Mouse (Mus musculus) kidney, postnatal 10 days (tissue): Measurements from ENCODE around the gene Sh3bp2.

ENCODE experiments used
- DNase-seq: peaks from one replicate; pipeline ENCODE4 v3.0.0; 2021; ENCODE audit warnings: mixed read lengths

Sh3bp2 gene

DNA sequence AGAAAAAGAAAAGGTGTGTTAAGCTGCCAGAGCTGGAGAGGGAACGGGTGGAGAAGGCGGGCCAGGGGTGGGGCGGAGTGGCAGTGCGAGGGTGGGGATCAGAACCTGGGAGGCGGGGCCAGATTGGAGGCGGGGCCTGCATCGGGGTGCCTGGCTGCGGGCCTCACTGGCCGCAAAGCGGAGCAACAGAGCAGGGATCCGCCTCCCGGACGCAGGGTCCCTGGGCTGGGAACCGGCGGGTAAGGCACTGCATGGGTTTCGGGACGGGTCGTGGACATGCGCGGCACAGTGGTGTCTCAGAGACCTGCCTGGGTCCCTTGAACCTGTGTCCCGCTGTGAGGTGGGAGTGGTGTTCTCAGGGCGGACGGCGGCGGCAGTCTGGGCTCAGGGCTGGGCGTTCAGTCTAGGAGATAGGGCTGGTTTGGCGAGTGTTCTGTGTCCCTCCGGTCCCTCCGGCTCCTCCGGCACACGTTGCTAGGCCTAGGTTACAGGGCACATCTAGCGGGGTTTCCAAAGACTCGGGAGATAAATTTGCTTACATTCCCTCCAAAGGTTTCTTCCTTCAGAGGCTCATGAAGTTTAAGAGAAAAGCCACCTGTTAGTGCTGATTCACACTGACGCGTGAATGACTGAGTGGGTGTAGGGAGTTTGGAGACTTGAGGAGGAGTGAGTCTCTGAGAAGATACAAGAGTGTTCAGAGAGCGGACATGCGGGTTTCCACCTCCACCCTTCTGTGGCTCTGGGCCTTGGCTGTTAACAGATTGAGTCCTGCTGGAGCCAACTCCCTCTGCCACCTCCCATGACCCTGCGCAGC lies at the start of gene Sh3bp2:
Gene Sh3bp2, plus strand, starts transcription at position 176 of the 814 bp plus-strand sequence.
- peak; percentile 98 for DNase-seq

DNA sequence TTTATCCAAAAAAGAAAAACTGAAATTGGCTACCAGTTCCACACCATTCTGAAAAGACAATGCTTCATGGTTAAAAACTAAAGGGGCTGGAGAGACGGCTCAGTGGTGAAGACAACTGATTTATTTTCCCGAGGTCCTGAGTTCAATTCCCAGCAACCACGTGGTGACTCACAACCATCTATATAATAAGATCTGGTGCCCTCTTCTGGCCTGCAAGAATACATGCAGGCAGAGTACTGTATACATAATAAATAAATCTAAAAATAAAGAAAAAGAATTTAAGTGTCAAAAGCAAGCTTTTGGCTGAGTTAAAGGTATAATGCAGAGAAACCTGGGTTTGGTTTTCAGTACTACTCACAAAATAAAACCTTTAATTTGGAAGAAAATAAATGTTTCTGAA lies 44.7 kb upstream of the Sh3bp2 start:
- DNase-seq, result no peak

DNA sequence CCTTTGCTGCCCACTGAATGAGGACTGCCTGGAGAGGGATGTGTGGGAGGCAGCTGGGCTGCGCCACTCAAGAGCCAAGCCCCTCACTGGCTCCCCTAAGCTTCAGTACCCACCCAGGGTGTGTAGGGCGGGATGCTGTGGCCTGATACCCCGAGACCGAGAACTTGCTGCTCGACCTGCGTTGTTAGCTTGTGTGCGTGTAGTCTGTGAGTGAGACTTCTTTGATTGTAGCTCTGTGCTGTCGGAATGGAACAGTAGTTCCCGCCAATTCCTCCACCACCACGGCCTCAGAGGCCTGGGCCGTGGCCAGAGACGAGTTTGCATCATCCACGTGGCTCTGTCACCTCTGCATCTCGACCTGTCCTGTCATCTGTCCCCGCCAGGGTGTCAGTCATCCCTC lies 39.9 kb upstream of the Sh3bp2 start:
- DNase-seq, result no peak

DNA sequence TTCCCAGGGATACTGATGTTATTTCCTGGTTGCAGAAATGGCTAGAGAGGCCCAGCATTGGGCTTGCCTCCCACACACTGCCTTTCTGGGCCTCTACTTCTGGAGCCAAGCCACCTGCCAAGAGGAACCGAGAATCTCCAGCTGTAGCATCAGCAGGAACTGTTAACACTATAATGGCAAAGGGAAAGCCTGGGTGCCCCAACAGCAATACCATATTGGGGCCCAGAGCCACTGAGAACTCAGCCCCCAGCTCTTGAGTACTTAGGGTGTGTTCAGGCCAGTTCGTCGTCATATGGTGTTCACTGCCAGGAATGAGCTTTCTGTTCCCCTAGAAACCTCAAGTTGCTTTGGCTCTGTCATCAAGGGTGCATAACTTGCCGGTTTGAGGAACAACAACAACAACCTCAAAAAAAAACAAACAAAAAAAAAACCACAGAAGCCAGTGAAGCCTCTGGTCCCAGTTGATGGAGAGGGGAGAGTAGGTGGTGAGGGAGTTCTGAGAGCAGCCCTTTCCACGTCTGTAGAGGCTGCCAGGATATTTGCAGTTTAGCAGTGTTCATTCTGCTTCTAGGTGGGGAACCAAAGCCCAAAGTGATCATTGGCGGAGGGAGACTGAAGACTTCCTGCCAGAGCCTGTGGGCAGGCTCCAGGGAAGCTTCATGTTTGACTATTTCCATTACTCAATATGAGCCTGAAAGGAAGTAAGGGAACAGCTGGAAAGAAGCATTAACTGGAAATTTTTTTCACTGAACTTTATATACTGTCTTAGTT lies 38.1 kb upstream of the Sh3bp2 start:
- peak; percentile 57 for DNase-seq

DNA sequence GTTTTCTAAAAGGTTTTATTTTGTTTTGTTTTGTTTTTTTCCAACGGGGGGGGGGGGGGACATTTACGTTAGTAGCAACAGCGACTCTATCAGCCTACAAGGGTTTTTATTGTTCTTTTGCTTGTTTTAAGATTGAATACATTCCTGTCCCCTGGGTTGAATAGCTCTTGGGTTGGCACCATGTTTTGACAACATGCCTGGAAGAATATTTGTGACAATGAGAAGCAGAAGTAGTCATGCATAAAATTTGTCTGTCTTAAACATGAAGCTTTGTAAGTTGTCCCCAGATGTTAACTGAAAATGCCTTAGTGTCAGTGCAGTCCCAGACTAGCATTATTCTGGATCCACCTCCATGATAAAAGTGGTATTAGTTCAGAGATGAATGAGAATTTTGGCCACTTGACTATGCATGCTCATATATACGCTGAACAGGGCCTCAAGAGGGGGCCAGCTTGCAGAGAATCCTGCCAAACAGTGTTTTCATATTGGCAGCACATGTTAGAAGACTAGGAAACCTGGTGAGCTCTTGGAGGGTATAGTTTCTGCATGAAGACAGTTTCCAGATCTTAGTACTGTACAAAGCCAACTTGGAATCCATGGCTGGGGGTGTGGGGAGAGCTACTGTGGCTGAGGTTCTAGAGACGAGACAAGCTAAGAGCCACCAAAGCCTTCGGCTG lies 36.8 kb upstream of the Sh3bp2 start:
- DNase-seq, result no peak

DNA sequence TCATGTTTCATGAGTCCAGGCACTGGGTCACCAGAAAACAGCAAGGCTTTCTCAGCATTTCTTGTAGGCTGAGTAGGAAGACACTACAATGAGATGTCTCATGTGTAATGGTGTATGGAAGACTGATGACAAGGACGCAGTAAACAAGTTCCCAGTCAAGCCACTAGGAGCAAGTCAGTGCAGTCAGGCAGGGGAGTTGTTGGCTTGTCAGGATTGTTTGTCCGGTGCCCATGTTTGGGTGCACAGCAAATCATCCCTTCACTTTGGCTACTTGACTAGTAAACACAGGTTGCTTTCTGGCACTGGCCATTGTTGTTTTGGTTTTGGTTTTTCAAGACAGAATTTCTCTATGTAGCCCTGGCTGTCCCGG lies 36.2 kb upstream of the Sh3bp2 start:
- no peak for DNase-seq

DNA sequence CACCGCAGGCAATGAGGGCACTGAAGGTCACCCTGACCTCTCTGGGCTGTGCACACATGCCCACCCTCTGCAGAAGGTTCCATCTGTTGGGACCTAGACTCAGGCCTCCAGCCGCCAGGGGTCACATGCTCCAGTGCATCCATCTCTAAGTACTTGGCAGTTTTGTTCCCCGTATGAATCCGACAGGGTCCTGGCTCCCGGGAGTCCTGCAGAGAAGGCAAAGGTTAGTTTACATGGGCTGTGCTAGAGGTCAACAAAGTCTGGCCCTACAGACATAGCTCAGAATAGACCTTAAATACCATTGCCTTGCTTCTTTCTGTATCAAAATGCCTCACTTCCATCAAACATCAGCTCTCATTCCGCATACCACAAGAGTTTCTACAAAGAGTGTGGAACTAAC lies 28.9 kb upstream of the Sh3bp2 start:
- DNase-seq, result no peak

DNA sequence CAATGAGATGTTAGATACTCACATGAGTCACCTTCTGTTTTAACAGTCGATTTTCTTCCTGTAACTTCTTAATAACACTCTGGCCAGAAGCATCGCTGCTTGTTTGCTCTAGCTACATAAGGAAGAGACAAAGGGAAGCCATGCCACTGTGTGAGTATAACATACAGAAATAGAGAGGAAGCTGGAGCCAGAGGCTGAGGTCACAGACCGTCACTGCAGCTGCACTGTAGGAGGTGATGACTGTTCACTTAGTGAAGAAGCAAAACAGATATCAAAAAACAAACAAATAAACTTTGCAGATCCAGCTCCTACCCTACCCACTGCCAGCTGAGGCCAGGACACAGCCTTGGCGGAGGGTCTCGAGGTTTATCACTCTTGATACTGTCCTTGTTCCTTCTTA lies 24.8 kb upstream of the Sh3bp2 start:
- DNase-seq, result no peak

DNA sequence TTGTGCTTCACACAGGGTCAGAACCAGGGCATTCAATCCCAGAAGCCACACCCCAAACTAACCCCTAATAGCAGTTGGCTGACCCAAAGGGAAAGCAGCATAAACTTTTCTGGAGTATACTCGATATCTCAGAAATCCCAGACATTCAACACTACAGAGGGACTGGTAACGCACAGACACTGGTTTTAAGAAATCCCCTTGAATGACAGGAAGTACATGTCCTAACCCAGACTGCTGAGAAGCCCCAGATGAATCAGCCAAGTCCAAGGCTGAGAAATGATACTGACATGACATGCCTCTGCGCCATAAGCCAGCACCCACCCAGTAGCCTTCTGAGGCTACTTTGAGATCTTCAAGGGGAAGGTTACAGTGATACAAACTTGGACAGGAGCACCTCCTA lies 24.1 kb upstream of the Sh3bp2 start:
- no peak for DNase-seq

DNA sequence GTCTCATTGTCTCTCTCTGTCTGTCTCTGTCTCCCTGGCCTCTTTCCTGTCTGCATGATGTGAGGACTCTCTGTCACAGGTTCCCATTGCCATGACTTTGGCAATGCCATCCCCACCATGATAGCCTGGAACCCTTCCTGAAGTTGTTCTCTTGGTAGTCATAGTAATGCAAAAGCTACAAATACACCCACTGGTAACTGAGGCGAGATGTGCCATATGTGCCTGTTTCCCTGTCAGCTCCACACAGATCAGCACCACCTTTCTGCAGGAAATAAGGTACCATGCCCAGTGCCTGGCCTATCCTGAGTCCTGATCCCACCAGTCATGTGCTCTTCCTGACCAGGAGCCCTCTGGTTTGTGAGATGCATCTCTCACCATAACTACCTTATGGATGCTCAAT lies 23.2 kb upstream of the Sh3bp2 start:
- no peak for DNase-seq

DNA sequence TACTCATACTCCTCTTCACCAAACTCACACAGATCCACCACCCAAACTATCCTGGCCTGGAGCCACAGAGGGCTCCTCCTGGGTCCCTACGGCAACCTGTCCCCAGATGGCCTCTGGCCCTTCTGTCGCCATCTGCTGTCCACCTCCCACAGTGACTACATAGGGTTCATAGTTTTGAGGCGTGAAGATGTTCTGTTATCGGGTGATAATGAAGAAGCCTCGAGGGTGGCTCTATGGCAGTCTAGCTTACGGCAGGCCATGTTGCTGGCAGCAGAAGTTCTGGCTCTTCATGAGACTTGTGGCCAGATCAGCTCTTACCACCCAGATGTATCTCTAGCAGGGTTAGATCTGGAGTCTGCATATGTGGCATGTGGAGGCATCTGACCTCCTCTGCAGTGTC lies 22.8 kb upstream of the Sh3bp2 start:
- DNase-seq, result no peak

DNA sequence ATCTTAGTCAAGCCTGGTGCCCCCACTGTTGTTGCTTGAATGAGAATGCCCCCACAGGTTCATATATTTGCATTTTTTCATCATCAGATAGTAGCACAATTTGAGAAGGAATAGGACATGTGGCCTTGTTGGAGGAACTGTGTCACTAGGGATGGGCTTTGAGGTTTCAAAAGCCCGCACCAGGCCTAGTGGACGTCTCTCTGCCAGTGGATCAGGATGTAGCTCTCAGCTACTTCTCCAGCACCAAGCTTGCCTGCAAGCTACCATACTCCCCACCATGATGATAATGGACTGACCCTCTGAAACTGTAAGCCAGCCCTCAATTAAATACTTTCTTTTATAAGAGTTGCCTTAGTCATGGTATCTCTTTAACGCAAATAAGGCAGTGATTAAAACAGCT lies 13.2 kb upstream of the Sh3bp2 start:
- no peak for DNase-seq

DNA sequence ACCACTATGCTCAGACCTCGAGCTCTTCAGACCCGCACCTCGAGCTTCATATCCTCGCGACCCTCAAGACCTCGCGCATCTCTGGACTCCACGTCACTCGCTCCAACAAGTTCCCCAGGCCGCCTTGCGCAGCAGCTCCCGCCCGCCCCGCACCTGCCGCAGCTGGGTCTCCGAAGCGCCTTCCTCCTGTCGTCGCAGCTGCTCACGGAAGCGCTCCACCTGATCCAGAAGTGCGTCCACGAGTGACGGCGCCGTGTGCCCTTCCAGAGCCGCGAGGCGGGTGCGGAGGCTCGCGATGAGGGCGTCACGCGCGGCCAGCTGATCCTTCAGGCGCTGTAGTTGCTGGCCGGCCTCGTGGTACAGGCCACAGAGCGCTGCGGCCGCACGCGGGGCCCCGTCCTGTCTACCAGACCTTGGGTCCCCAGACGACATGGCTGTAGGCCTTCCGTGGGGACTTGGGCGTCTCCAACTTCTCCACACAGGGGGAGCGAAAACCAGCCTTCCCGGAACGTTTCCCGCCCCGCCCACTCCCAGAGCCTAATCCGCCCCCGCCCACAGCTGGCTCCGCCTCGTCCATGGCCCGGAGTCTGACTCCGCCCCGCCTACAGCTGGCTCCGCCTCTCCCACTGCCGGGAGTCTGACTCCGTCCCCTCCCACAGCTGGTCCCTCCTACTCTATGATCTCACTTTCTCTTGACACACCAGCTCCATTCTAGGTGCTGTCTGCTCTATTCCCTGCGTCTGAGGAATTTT lies 12.0 kb upstream of the Sh3bp2 start, which contains the start of gene Tnip2:
Gene Tnip2, minus strand, starts transcription at position 526 of the 752 bp plus-strand sequence.
- peak; percentile 99 for DNase-seq

DNA sequence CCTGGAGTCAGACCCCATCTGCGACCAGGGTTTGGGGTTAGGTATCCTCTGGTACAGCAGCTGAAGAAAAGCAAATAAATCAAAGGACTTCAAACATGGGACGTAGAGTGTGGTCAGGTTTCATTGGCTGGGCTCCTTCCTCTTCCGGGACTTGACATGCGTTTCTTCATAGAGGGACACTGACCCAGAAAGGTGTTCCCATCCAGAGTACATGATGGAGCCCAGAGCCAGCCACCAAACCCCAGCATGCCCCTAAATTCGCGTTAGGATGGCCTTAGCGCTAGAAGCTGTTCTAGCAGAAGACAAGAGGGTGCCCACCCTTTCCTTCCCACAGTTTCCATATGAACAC lies 11.4 kb upstream of the Sh3bp2 start:
- no peak for DNase-seq

DNA sequence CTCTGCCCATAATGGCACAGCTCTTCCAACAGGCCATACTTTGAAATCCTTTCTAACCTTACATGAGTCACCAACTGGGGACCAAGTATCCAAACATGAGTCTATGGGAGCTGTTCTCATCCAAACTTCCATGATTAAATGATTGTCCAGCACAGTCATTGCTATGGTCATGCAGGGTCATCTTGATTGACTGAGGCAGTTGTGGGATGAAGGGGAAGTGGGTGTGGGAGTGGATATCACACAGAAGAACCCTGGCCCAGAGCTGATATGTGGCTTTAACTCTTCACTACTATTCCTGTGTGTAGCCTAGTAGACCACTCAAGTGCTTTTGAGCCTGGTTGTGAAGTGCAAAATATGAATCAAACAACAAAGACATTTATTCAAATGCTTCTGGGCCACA lies 10.5 kb upstream of the Sh3bp2 start:
- DNase-seq, result no peak

DNA sequence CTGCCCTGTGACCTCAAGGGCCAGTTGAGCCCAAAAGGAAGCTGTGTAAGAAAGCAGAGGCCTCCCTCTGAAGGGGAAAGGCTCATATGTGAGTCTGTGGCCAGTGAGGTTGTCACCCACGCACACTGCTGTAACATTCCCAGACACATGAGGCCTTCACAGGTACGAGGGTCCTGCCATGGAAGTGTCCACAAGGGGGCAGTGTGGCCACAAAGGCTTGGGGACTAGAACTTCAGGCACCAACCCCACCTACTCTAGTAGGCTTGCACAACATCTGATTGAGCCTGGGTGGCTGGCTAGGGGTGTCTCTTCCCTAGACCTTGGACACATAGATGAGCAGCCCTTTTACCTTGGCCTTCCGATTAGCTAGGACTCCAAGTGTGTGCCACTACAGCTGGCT lies 7.7 kb upstream of the Sh3bp2 start:
- DNase-seq, result peak; percentile 91

DNA sequence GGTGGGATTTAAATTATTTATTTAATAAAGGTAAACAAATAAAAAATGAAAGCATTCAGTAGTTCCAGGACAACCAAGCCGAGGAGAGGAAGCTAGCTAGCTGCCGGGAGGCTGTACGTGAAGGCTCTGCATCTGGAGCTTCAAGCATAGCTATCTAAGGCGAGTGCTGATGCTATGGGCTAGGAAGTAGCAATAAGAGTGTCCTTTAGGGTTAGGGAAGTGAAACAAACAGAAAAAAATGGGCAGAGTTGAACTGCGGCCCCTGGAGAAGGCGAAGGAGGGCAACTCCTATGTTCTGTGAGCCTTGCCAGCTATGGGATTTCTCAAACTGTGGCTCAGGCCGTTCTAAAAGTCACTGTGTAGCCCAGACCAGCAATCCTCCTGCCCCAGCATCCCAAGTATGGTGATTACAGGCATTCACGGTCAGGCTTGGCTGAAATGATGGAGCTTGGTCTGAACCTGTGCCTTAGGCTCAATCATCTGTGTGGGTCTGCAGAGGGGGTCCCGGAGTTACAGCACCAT lies 6.2 kb upstream of the Sh3bp2 start:
- no peak for DNase-seq

DNA sequence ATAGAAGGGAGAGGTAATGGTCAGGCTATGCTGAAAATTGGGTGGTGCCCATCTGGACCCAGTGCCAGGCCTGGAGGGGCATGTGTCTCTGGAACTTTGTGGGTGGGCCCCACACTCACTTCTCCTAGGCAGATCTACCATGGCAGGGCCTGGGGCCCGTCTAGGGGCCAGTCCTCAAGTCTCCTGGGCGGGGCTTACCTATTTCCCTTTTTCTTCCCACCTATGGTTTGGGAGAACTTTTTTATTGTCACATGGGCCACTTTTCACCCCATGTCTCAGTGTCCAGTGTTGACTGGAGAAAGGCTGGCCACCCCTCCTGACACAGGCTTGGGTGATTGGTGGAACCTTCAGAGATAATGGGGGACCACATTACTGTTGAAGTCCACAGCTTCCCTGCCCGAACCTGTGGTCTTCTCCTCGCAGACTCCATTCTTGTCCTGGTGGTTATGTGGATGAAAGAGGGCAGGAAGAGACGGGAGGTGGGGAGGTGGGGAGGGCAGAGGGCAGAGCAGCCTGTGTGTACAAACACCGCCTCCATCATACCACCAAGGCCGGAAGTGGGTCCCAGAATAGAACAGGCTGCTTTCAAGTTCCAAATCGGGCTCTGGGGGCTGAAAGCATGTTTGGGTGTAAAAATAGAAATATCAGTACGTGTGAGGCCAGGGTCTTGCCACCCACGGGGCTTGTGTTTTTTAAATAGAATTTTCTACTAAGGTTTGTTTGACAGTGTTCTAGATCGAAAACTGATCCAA lies 5.0 kb upstream of the Sh3bp2 start:
- no peak for DNase-seq

DNA sequence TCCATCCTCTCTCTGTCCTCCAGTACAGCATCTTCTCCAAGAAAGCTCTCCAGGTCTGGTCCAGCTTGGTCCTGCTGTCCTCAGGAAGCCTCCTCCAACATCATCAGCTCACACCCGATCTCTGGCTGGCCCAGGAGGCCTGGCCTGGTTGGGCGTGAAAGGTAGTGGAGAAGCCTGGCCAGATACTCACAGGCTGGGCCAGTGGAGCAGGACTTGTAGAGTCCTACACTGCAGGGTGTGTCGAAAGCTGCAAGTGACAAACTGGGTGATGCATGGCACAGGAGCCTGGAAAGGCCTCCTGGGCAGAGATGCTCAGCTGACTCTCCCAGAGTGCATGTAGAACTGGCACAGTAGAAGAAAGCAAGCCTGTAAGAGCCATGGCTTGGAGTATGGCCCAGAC lies 4.3 kb upstream of the Sh3bp2 start:
- DNase-seq, result no peak

DNA sequence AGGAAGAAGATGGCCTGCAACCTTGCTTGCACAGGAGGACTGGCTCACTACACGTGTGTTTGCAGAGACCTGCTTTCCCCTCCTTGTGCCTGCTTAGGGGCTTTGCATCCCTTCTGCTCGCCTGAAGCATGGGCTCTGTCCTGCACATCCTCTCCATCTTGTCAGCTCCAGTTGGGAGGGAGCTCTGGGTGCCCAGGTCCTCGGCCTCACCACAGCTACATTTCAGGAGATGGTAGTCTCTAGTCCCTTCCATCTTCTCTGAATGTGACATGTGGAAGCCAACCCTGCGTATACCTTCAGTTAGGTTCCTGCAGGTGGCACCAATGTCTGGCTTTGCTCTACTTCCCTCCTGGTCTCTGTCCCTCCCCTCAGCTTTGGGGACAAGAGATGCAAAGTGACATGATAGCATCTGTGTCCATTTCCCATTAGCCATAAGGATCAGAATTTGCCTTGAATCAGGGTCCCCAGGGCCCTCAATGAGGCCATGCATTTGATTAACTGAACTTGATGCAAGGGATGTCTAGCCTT lies 1.6 kb upstream of the Sh3bp2 start:
- no peak for DNase-seq

DNA sequence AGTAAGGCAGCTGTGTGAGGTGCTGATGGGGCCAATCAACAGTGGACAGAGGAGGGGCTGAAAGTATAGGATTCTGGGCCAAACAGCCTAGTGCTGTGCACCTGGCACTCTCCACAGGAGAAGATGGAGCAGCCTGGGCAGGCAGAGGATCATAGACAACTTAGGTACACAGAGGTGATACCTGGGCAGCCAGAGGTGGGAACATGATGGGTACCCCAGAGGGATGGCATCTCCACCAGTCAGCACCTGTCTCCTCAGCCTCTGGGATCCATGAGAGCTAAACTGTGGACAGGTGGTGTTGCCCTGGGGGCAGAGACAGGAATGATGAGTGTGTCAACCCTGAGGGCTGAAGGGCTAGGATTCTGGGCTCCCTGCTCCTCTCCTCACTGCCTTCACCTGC lies 1.1 kb upstream of the Sh3bp2 start:
- no peak for DNase-seq

DNA sequence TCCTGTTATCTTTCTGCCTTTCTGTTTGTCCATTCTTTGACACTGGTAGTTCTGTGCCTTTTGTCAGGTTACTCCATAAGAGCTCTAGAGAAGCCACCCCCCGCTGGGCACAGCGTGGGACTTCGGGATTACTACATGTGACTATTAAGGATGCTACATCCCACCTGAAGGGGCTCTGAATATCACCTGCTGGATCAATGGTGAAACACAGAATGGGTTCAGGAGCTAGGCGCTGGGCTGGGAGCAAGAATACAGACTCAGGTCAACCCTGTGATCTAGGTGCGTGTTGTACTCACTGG lies 788 bp downstream of the Sh3bp2 start:
- no peak for DNase-seq
